Mouse (Mus musculus) testis, adult 2 months (tissue): ENCODE data around the gene Pdha2. TPM values are rescaled to one million over a fixed set of nuclear protein-coding genes. Genes with fewer than 3 reads are reported as not detected.

Experiments used
- H3K27ac ChIP-seq: fragments of 200-500 bp; 2 replicates; pipeline ENCODE4 v1.5.1; 2012; ENCODE audit warnings: low read depth, low read length; ENCODE audit not compliant: control insufficient read depth, insufficient read depth
- H3K27me3 ChIP-seq: fragments of 200-500 bp; 2 replicates; pipeline ENCODE4 v1.6.1; 2012; ENCODE audit warnings: mild to moderate bottlenecking, low read length, moderate library complexity; ENCODE audit not compliant: control insufficient read depth, insufficient read depth
- H3K36me3 ChIP-seq: fragments of 200-500 bp; 2 replicates; pipeline ENCODE4 v1.6.1; 2012; ENCODE audit warnings: mild to moderate bottlenecking, low read length; ENCODE audit not compliant: control insufficient read depth, insufficient read depth
- H3K4me1 ChIP-seq: fragments of 200-500 bp; 2 replicates; pipeline ENCODE4 v1.6.1; 2012; ENCODE audit warnings: low read length; ENCODE audit not compliant: control insufficient read depth, insufficient read depth
- H3K4me3 ChIP-seq: fragments of 200-500 bp; 2 replicates; pipeline ENCODE4 v1.5.1; 2012; ENCODE audit warnings: low read depth, mild to moderate bottlenecking, low read length, moderate library complexity, mixed read lengths; ENCODE audit not compliant: control insufficient read depth
- CTCF ChIP-seq: fragments of 200-500 bp; IDR thresholded peaks from 2 replicates; pipeline ENCODE4 v1.5.1; 2012; ENCODE audit warnings: low read depth, mild to moderate bottlenecking, inconsistent platforms, low read length, moderate library complexity; ENCODE audit not compliant: control insufficient read depth, insufficient read depth, insufficient replicate concordance
- POLR2A ChIP-seq: fragments of 200-500 bp; IDR thresholded peaks from 2 replicates; pipeline ENCODE4 v1.6.1; 2012; ENCODE audit warnings: low read depth, mild to moderate bottlenecking, inconsistent platforms, low read length, moderate library complexity; ENCODE audit not compliant: control insufficient read depth
- polyA plus RNA-seq: library from polyadenylated mRNA; depleted of rRNA; stranded (reverse); fragments of >200 nt; gene quantifications from 2 replicates; pipeline ENCODE4 v1.2.3, GENCODE M21; 2012; rRNA removed

The Pdha2 gene
- 91.1 and 97.9 TPM in 2 replicates for polyA plus RNA-seq

- Histone ChIP-seq H3K27me3 (no peaks in the 10 kb centered on the region), H3K4me3 (peak within 1 kb of the TSS; percentile 97), H3K36me3 (no peaks in the 10 kb centered on the region; the same call in 1 of the 2 replicates), H3K27ac (peak within 1 kb of the TSS; percentile 98), H3K4me1 (peaks cover 2% of the 10 kb centered on the region; the same call in 1 of the 2 replicates)
- TF ChIP-seq POLR2A, result no peak
- no peak for TF ChIP-seq CTCF
Measured at GRCm38 (mm10) chr3:141212255-141212654, at the start of gene Pdha2. TSS of gene Pdha2 (minus strand) at chr3:141212355.

GRCm38 (mm10) chr3:141260518-141260917 lies 48.4 kb upstream of the Pdha2 start:
- no peaks in the 10 kb centered on the region for H3K4me1 ChIP-seq
- no peaks in the 10 kb centered on the region for H3K27me3 ChIP-seq
- no peaks in the 10 kb centered on the region for H3K36me3 ChIP-seq
- no peak overlapping the region for H3K27ac ChIP-seq
- TF ChIP-seq CTCF, result no peak
- no peak for TF ChIP-seq POLR2A
- no peak overlapping the region for H3K4me3 ChIP-seq

GRCm38 (mm10) chr3:141251440-141251839 lies 39.3 kb upstream of the Pdha2 start:
- Histone ChIP-seq H3K4me3 (no peak overlapping the region), H3K27me3 (no peaks in the 10 kb centered on the region), H3K4me1 (no peaks in the 10 kb centered on the region), H3K27ac (no peak overlapping the region), H3K36me3 (no peaks in the 10 kb centered on the region)
- TF ChIP-seq POLR2A (no peak), CTCF (no peak)

GRCm38 (mm10) chr3:141244725-141245298 lies 32.7 kb upstream of the Pdha2 start:
- Histone ChIP-seq H3K27ac (no peak overlapping the region), H3K27me3 (no peaks in the 10 kb centered on the region), H3K36me3 (no peaks in the 10 kb centered on the region), H3K4me1 (no peaks in the 10 kb centered on the region), H3K4me3 (no peak overlapping the region)
- no peak for TF ChIP-seq CTCF
- no peak for TF ChIP-seq POLR2A

GRCm38 (mm10) chr3:141238071-141238470 lies 25.9 kb upstream of the Pdha2 start:
- TF ChIP-seq CTCF, result no peak
- TF ChIP-seq POLR2A, result no peak
- no peak overlapping the region for H3K27ac ChIP-seq

GRCm38 (mm10) chr3:141229148-141229547 lies 17.0 kb upstream of the Pdha2 start:
- Histone ChIP-seq H3K4me1 (no peaks in the 10 kb centered on the region), H3K27ac (no peak overlapping the region), H3K27me3 (no peaks in the 10 kb centered on the region), H3K4me3 (no peak overlapping the region), H3K36me3 (no peaks in the 10 kb centered on the region)
- TF ChIP-seq CTCF (no peak), POLR2A (no peak)

More at GRCm38 (mm10) chr3:141238071-141238470, 25.9 kb upstream of the Pdha2 start:
- no peaks in the 10 kb centered on the region for H3K4me1 ChIP-seq
- H3K27me3 ChIP-seq, result no peaks in the 10 kb centered on the region
- H3K4me3 ChIP-seq, result no peak overlapping the region
- no peaks in the 10 kb centered on the region for H3K36me3 ChIP-seq

DNA sequence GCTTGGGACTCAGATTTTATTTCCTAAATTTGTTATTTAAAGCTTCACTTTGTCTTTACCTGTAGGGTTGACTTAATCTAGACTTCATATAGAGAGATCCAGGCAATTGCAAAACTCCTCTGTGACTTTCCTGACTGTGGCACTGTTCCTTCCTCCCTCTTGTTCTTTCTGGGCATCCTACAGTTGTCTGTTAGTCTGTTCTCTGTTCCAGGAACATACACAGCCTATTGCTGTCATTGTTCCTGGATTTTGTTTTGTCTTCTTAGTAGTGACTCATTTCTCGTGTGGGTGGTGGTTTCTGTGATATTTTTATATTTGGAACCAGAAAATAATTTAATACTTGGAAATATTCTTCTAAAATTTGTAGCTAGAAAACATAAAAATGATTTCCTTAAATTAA lies 10.2 kb upstream of the Pdha2 start:
- H3K27ac ChIP-seq, result no peak overlapping the region
- no peaks in the 10 kb centered on the region for H3K36me3 ChIP-seq
- TF ChIP-seq POLR2A (no peak), CTCF (no peak)
- no peak overlapping the region for H3K4me3 ChIP-seq
- no peaks in the 10 kb centered on the region for H3K4me1 ChIP-seq
- no peaks in the 10 kb centered on the region for H3K27me3 ChIP-seq

DNA sequence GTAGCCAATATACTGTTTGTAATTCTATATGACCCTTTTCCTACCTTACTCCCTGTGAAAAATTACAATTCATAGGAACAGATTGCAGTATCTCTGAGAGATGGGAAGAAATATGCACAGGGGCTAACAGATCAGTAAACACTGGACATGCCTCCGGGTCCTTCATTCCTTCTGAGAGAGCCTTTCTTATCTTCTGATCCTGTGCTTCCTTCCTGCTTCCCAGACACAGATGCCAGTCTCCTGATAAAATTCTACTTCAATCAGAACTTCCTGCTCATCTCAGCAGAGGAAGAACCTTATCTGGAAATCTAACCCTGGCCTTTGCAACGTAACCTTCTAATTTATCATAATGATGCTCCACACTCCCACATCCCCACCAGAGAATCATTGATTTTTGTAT lies 6.4 kb upstream of the Pdha2 start:
- no peaks in the 10 kb centered on the region for H3K36me3 ChIP-seq
- no peaks in the 10 kb centered on the region for H3K27me3 ChIP-seq
- no peak overlapping the region for H3K27ac ChIP-seq
- H3K4me1 ChIP-seq, result no peaks in the 10 kb centered on the region
- no peak overlapping the region for H3K4me3 ChIP-seq
- TF ChIP-seq CTCF (no peak), POLR2A (no peak)
